Mouse (Mus musculus) small intestine, adult 2 months (tissue): ENCODE results near the gene Cldn1.

ENCODE experiments used
- CTCF ChIP-seq: fragments of 200-500 bp; IDR thresholded peaks from 2 replicates; pipeline ENCODE4 v1.5.1; 2012; ENCODE audit warnings: low read depth, mild to moderate bottlenecking, control low read depth, inconsistent platforms, low read length, moderate library complexity, mixed read lengths; ENCODE audit not compliant: insufficient replicate concordance, insufficient read length; ENCODE audit errors: extremely low read depth
- POLR2A ChIP-seq: fragments of 200-500 bp; IDR thresholded peaks from 2 replicates; pipeline ENCODE4 v1.6.1; 2012; ENCODE audit warnings: low read depth, mild to moderate bottlenecking, control low read depth, inconsistent platforms, low read length, moderate library complexity

- no peak for TF ChIP-seq CTCF
- TF ChIP-seq POLR2A, result no peak
Observed at GRCm38 (mm10) chr16:26404070-26404469, 32.4 kb upstream of the Cldn1 start.
